Mouse (Mus musculus) embryonic fibroblast, embryonic 13.5 days (primary cell): ENCODE measurements around the gene Kitl.

ENCODE experiments used
- CTCF ChIP-seq: IDR thresholded peaks from 2 replicates; pipeline ENCODE4 v1.5.1; 2011; ENCODE audit warnings: mild to moderate bottlenecking, control low read depth, low read length, moderate library complexity, borderline replicate concordance; ENCODE audit not compliant: insufficient read depth
- POLR2A ChIP-seq: IDR thresholded peaks from 2 replicates; pipeline ENCODE4 v1.6.1; 2011; ENCODE audit warnings: low read depth, mild to moderate bottlenecking, control low read depth, low read length, moderate library complexity

GRCm38 (mm10) chr10:100051146-100051783 is 35.8 kb downstream of the Kitl start:
- no peak for TF ChIP-seq CTCF
- TF ChIP-seq POLR2A, result no peak
